Mouse (Mus musculus): ENCODE results near the gene Rnf41.

DNA sequence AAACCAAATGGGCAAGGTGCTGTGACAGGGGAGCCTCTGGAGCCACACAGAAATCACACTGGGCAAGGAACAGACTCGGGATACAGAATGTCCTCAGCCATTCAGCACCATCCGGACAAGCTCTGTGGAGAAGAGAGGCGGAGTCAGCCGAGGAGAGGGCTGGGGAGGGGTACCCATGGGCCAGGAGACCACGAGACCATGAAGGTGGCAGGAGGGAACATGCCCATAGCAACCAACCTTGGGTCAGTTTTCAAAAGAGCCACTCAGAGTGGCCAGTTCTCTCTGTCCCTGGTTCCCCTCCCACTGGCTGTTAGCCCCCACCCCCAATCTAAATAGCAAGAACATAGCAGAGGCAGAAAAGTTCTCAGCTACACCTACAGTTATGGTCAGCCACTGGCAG, 79.5 kb downstream of the Rnf41 start:
- no peak for TF ChIP-seq CTCF (IDR thresholded peaks at IDR 0.05; ENCODE audit: low read depth)
- TF ChIP-seq EP300 (IDR thresholded peaks at IDR 0.05; ENCODE audit: low read depth), result no peak

Measured in heart, postnatal 0 days (tissue).